Mouse (Mus musculus) CD4-positive, CD25-positive, alpha-beta regulatory T cell, adult 9 weeks (primary cell): ENCODE results near the gene Rfx7. TPM values are rescaled to one million over a fixed set of nuclear protein-coding genes. Genes with fewer than 3 reads are reported as not detected.

Experiments used
- polyA plus RNA-seq: library from polyadenylated mRNA; unstranded; fragments of 100-300 nt; shearing (Covaris generic); gene quantifications from one replicate; pipeline ENCODE4 v1.2.1, GENCODE M21; 2017

Gene Rfx7
- polyA plus RNA-seq: 15.4 TPM

GRCm38 (mm10) chr9:72531996-72532380 is at the start of gene Rfx7:
TSS of gene Rfx7 (plus strand) at chr9:72532240.

GRCm38 (mm10) chr9:72492194-72492565 is 39.9 kb upstream of the Rfx7 start, which contains the start of gene Tex9:
TSS of gene Tex9 (minus strand) at chr9:72492212.

GRCm38 (mm10) chr9:72661895-72662661 is 130.0 kb downstream of the Rfx7 start, which contains the start of gene Nedd4:
TSS of gene Nedd4 (plus strand) at chr9:72662346.

Other genes starting within 250 kb of the Rfx7 start
- 13.7 TPM for gene Mns1, start 94.2 kb upstream of the Rfx7 start, polyA plus RNA-seq
- gene Tex9, start 40.0 kb upstream of the Rfx7 start, polyA plus RNA-seq: 13.3 TPM
- 4.1 TPM for gene Nedd4, start 130.1 kb downstream of the Rfx7 start, polyA plus RNA-seq